Mouse (Mus musculus): ENCODE measurements around the gene Abhd16b.

Gene Abhd16b

GRCm38 (mm10) chr2:181487338-181488277 is 5.4 kb upstream of the Abhd16b start:
- in situ Hi-C loops (cut with MboI, MseI) = no loop called here

- in situ Hi-C loops (cut with MboI, MseI) = loop anchor here (10.0 kb wide), 1 partner anchor 97 kb away; no protein-coding TSS in a partner anchor
Measured at GRCm38 (mm10) chr2:181491432-181492205, 1.4 kb upstream of the Abhd16b start.

- in situ Hi-C loops (cut with MboI, MseI) = loop anchor here (10.0 kb wide), 1 partner anchor 97 kb away; no protein-coding TSS in a partner anchor
Measured at GRCm38 (mm10) chr2:181492206-181492605, 800 bp upstream of the Abhd16b start.

- in situ Hi-C loops (cut with MboI, MseI) = loop anchor here (10.0 kb wide), 1 partner anchor 100 kb away; no protein-coding TSS in a partner anchor
Measured at GRCm38 (mm10) chr2:181494266-181494945, 1.4 kb downstream of the Abhd16b start.

- in situ Hi-C loops (cut with MboI, MseI) = loop anchor here (10.0 kb wide), 1 partner anchor 101 kb away; no protein-coding TSS in a partner anchor
Measured at GRCm38 (mm10) chr2:181495845-181496244, 2.8 kb downstream of the Abhd16b start.

- in situ Hi-C loops (cut with MboI, MseI) = loop anchor here (10.0 kb wide), 1 partner anchor 101 kb away; no protein-coding TSS in a partner anchor
Measured at GRCm38 (mm10) chr2:181496281-181496680, 3.3 kb downstream of the Abhd16b start.

GRCm38 (mm10) chr2:181496831-181497547 is 4.0 kb downstream of the Abhd16b start, which contains the start of gene Tpd52l2:
TSS of gene Tpd52l2 (plus strand) at chr2:181497142.
- in situ Hi-C loops (cut with MboI, MseI) = loop anchor here (10.0 kb wide), 1 partner anchor 102 kb away; no protein-coding TSS in a partner anchor

GRCm38 (mm10) chr2:181497548-181497875 is 4.5 kb downstream of the Abhd16b start:
- in situ Hi-C loops (cut with MboI, MseI) = loop anchor here (10.0 kb wide), 1 partner anchor 103 kb away; no protein-coding TSS in a partner anchor

- in situ Hi-C loops (cut with MboI, MseI) = loop anchor here (10.0 kb wide), 1 partner anchor 104 kb away; no protein-coding TSS in a partner anchor
Measured at GRCm38 (mm10) chr2:181498644-181499043, 5.6 kb downstream of the Abhd16b start.

- in situ Hi-C loops (cut with MboI, MseI) = no loop called here
Measured at GRCm38 (mm10) chr2:181509191-181509590, 16.2 kb downstream of the Abhd16b start.

GRCm38 (mm10) chr2:181511231-181511630 is 18.2 kb downstream of the Abhd16b start:
- in situ Hi-C loops (cut with MboI, MseI) = no loop called here

- in situ Hi-C loops (cut with MboI, MseI) = no loop called here
Measured at GRCm38 (mm10) chr2:181519201-181519600, 26.2 kb downstream of the Abhd16b start.

GRCm38 (mm10) chr2:181520118-181520935 is 27.3 kb downstream of the Abhd16b start, which contains the start of gene Dnajc5:
TSS of gene Dnajc5 (plus strand) at chr2:181520485.
- in situ Hi-C loops (cut with MboI, MseI) = no loop called here

- in situ Hi-C loops (cut with MboI, MseI) = no loop called here
Measured at GRCm38 (mm10) chr2:181520936-181521227, 27.9 kb downstream of the Abhd16b start.

- in situ Hi-C loops (cut with MboI, MseI) = no loop called here
Measured at GRCm38 (mm10) chr2:181521491-181521890, 28.5 kb downstream of the Abhd16b start.

GRCm38 (mm10) chr2:181522811-181523210 is 29.8 kb downstream of the Abhd16b start:
- in situ Hi-C loops (cut with MboI, MseI) = no loop called here

- in situ Hi-C loops (cut with MboI, MseI) = no loop called here
Measured at GRCm38 (mm10) chr2:181525526-181525925, 32.5 kb downstream of the Abhd16b start.

GRCm38 (mm10) chr2:181529076-181529475 is 36.1 kb downstream of the Abhd16b start:
- in situ Hi-C loops (cut with MboI, MseI) = no loop called here

- in situ Hi-C loops (cut with MboI, MseI) = loop anchor here (5.0 kb wide), 1 partner anchor 45 kb away; no protein-coding TSS in a partner anchor
Measured at GRCm38 (mm10) chr2:181532589-181532988, 39.6 kb downstream of the Abhd16b start.

- in situ Hi-C loops (cut with MboI, MseI) = no loop called here
Measured at GRCm38 (mm10) chr2:181536410-181536809, 43.4 kb downstream of the Abhd16b start.

All from regulatory T cell (primary cell).